Mouse (Mus musculus) right cerebral cortex, postnatal 10 days (tissue): ENCODE measurements around the gene Sap30.
"Not testable (repeated sequence)": the region's sequence is repeated elsewhere in the genome, so short reads cannot be mapped to it uniquely, and the experiment has no call there.

ENCODE experiments used
- DNase-seq, 2 experiments: peaks; one replicate each; pipeline ENCODE4 v3.0.0; 2021; ENCODE audit warnings: low spot score in 2 of 2

The Sap30 gene

GRCm38 (mm10) chr8:57487441-57488155 lies at the start of gene Sap30:
Gene Sap30 (minus strand): TSS chr8:57487860.
- peak; percentile 98 to 99 for DNase-seq

GRCm38 (mm10) chr8:57536167-57536566 lies 48.5 kb upstream of the Sap30 start:
- DNase-seq = no peak

GRCm38 (mm10) chr8:57534495-57534894 lies 46.8 kb upstream of the Sap30 start:
- no peak for DNase-seq

DNA sequence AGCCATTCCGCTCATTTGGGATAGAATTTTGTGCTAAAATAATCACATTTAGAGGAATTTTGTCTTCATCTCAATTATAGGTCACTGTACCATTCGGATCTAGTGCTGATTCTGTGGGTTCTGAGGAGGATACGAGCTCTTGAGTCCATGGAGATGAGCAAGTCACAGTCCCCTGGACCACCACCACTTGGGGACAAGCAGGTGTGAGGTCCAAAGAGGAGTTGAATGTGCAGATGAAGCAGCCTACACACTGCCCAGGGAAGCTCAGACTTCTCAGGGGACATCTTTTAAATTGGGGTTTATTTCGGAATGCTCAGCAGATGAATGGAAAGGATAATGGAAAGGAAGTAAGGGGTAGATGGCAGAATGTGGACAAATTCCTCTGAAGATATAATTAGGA lies 45.4 kb upstream of the Sap30 start:
- no peak for DNase-seq

DNA sequence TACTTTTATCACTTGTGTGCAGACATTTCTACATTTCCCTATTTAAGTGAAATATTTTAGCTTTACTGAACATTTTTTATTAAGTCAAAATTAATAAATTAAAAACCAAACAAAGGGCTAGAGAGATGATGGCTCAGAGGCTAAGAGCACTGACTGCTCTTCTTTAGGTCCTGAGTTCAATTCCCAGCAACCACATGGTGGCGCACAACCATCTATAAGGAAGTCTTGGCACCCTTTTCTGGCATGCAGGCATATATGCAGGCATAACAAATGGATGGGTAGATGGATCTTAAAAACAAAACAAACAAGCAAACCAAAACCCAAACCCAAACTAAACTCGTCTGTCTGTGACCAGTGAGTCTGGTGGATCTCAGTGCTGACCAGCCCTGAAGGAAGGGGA lies 44.6 kb upstream of the Sap30 start:
- peak in 1 of 2 experiments; percentile 52 for DNase-seq

DNA sequence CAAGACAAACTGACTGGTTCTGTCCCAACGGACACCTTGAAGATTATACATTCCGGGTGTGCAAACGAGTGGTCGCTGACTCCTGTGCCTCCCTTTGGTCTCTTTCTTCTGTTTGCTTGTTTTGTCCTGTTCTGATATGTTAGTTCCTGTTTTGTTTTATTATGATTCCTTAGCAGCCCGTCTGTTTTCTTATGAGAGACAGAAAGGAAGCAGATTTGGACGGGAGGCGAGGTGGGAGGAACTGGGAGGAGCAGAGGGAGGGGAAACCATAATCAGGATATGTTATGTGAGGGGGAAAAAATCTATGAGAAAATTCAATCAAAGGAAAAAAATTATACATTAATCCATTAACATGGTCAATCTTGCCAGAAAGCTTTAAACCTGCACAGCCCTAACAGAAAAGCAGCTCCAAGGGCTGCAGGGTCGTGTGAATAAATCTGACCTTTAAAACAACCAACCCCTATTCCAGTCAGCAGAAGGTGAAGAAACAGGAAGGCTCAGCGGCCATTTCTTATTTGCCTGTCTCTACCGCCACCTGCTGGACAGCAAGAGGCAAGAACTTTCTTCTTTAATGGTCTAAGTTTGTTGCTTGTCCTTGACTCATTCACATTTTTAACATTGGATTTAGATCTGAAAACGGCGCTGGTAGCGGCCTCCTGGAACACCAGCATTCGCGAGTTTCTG lies 43.1 kb upstream of the Sap30 start:
- DNase-seq = peak; percentile 79 to 89

- DNase-seq = no peak
Measured at GRCm38 (mm10) chr8:57530238-57530637, 42.6 kb upstream of the Sap30 start.

- DNase-seq = no peak
Measured at GRCm38 (mm10) chr8:57528036-57528435, 40.4 kb upstream of the Sap30 start.

DNA sequence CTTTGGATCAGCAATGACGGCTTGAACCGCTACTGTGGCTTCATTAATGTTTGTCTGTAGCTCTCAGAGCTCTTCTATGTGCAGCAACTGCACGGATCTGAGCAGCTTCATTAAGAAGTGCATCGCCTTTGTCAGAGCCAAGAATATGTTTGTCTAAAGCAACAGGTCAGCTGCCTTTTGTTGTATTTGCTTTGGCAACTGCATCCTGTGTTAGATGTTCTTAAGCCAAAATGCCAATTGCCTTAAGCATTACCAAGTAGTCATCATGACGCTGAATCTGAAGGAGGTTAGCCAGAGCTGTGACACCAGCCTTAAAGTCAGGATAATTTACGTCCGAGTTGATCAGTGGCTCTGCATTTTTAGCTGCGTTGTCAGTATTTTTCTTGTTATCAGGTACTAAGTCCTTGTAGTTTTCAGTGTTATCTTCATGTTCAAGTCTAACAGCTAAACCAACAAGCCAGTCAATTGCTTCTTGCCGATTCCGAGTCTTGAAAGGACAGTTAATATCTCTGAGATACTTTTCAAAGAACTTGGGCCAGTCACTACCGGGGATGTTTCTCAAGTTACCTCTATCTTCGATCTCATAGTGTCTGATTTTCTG lies 32.6 kb upstream of the Sap30 start:
- no peak for DNase-seq

DNA sequence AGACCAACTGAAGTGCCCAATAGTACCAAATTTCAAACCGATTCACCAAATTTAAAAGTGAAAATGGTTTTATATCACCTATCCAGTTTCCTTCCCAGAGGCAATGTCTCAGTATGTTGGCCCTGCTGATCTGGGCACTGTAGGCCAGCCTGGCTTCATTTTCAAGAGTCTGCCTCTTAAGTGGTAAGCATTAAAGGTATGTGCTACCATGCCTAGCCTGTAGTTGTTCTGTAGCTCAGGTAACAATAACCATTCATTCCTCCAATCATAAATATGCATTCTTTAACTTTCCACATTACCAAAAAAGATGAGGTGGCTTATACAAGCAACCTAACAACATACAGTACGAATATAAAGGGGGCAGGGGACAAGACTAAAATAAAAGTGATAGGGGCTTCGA lies 30.1 kb upstream of the Sap30 start:
- no peak for DNase-seq

- DNase-seq = not testable (repeated sequence)
Measured at GRCm38 (mm10) chr8:57516685-57517084, 29.0 kb upstream of the Sap30 start.

- not testable (repeated sequence) for DNase-seq
Measured at GRCm38 (mm10) chr8:57513178-57513661, 25.6 kb upstream of the Sap30 start.

DNA sequence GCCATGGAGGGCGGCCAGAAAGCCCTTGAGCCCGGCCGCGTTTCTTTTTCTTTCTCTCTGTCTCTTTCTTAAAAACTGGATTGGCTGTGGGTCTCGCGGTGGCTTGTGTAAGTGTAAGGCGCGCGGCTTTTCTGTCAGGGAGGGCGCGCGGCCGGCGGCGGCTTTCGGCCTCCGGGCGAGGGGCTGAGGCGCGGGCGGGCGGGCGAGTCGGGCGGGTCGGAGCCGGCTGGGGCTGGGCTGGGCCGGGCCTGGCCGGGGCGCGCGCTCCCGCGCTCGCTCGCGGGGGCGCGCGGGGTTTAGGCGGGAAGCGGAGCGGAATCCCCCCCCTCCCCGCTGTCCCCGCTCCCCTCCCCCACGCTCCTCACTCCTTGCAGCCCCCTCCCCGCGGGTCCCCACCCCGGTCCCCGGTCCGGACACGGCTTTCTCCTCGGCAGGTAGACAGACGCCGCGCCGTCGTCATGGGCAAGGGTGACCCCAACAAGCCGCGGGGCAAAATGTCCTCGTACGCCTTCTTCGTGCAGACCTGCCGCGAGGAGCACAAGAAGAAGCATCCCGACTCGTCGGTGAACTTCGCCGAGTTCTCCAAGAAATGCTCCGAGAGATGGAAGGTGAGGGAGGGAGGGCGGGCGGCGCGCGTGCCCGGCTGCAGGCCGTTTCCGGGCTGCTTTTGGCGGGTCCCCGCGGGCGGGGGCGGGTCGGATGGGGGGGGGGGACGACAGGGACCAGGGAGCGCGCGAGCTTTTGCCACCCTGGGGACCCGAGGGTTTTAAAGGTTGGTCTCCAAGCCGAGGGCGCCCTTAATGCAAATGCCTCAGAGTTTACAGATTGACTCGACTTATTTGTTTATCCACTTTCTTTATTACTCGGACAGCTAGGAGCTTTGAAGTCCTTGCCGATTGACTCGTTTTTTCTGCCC lies 24.7 kb upstream of the Sap30 start:
- no peak for DNase-seq

- DNase-seq = peak; percentile 100
Measured at GRCm38 (mm10) chr8:57511316-57512118, 23.9 kb upstream of the Sap30 start, which contains the start of gene Hmgb2. Gene Hmgb2 (plus strand): TSS chr8:57511907.

DNA sequence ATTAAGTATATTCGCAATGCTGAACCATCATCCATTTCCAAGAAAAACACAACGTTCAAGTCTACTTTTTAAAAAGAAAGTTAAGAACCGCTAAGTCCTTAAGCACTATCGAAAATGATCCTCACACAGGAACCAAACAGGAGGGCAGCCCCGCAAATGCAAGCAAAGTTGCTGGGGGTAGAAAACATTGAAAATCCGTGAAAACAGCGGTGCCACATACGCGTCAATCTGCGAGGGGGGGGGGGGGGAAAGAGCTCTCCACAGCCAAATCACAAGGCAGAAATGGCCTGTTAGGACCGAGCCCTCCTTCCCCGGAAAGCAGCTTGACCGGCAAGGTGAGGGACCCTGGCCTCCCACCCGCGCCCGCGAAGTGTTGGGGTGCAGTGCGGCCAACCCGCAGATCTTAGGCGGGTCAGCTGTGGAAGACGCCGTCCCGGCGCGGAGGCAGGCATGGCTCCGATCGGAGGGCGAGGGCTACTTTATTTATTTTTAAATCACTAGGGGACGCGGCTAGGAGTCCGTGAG lies 23.2 kb upstream of the Sap30 start:
- no peak for DNase-seq

- no peak for DNase-seq
Measured at GRCm38 (mm10) chr8:57508657-57509056, 21.0 kb upstream of the Sap30 start.

DNA sequence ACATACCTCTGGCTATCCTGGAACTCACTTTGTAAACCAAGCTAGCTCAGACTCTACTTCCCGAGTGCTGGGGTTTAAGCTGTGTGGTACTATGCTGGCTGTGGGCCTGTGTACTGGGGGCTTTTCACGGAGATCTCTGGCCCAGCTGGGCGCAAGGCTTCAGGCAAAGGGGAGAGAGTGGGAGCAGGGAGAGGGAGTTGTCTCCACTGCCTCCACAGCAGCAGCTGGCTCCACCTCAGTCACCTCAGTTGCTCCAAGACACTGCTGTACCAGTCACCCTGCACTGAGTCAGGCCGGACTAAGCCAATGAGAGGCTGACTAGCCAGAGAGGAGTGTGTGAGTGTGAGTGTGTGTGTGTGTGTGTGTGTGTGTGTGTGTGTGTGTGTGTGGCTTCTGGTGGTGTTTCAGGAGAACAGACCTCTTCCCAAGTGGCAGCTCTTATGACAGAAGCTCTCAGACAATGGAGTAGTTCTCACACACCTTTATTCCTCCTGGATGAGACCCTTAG lies 19.9 kb upstream of the Sap30 start:
- DNase-seq = peak in 1 of 2 experiments; percentile 7

GRCm38 (mm10) chr8:57505500-57505899 lies 17.8 kb upstream of the Sap30 start:
- not testable (repeated sequence) for DNase-seq

- DNase-seq = peak; percentile 43 to 51
Measured at GRCm38 (mm10) chr8:57503641-57504040, 16.0 kb upstream of the Sap30 start.

DNA sequence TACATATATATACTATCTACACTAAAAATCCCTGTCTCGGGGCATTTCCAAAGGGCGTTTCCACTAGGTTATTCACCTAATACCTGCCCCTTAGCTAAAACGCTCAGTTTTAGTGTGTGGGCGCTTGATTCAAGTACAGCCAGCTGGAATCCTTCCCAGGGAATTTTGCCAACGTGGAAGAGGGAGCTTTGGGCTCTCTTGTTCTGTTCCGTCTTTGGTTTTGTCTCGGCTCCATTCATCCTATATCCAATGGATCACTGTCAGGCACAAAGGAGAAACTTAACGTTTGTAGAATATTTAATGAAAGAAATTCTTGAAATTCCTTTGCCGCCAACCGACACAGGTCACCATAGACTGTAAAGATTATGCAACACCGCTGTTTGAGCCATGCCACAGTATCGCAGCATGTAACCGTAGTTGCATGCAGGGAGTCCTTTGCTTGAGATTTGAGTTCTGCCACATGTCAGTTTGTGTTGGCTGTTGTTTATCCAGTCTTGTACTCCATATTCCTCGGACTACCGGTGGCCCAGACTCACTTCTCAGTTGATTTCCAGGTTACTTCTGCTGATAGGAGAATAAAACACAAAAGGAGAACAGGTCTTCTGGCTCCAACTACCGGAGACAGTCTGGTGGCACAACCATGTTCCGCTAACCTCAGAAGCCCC lies 11.3 kb upstream of the Sap30 start:
- peak; percentile 52 to 69 for DNase-seq
